Mouse (Mus musculus): ENCODE data around the gene Slc8a3.

- TF ChIP-seq POLR2A (IDR thresholded peaks at IDR 0.05; ENCODE audit: extremely low read depth, insufficient read depth, low read length) = no peak
- TF ChIP-seq CTCF (IDR thresholded peaks at IDR 0.05; ENCODE audit: extremely low read depth, insufficient read depth, low read length) = no peak
These were observed 173.0 kb downstream of the Slc8a3 start for GRCm38 (mm10) chr12:81159947-81160346.

All from cortical plate, adult 2 months (tissue).